In genomic region chr10:115311263-115311965, GRCm38 (mm10) we compare ENCODE assay signal across 12 mouse cellular contexts. TPM values are rescaled to one million over a fixed set of nuclear protein-coding genes. Genes with fewer than 3 reads are reported as not detected.
A peak's percentile ranks its signal among the peaks of the same experiment; 100 is the strongest.
DNase-seq lines count a peak whose midpoint lies in the region; ATAC-seq and TF ChIP-seq lines count a peak whose summit lies in the region.
"Had no signal": no experiment of that assay in that cellular context is flagged by ENCODE, and none has a peak within 500 bp of the region (broad histone marks: within the 10 kb centered on the region; RNA-seq: fewer than 3 reads in every experiment).

No protein-coding gene starts in this region.

- H3K27ac ChIP-seq in forebrain, embryonic 11.5 days (ENCODE audit: low read depth, low read length) = no peak overlapping the region
- no peak overlapping the region for H3K27ac ChIP-seq in forebrain, embryonic 15.5 days (replicated peaks)
- H3K27ac ChIP-seq in liver, postnatal 0 days (ENCODE audit: low read depth) = peak overlapping the region; percentile 37; the same call in 1 of the 2 replicates
- H3K27ac ChIP-seq in forebrain, embryonic 16.5 days (ENCODE audit: low read length) = no peak overlapping the region
- H3K27ac ChIP-seq: hindbrain, embryonic 15.5 days; limb, embryonic 15.5 days had no signal

- no peaks in the 10 kb centered on the region for H3K36me3 ChIP-seq in forebrain, embryonic 11.5 days (ENCODE audit: control insufficient read depth, insufficient read depth, low read length)
- H3K36me3 ChIP-seq in forebrain, embryonic 15.5 days = 0 out of 2 replicates have a peak, but pooled peaks cover 3% of the 10 kb centered on the region
- H3K36me3 ChIP-seq in liver, postnatal 0 days (replicated peaks; ENCODE audit: insufficient read depth, low read length) = no peaks in the 10 kb centered on the region
- no peaks in the 10 kb centered on the region for H3K36me3 ChIP-seq in forebrain, embryonic 16.5 days (ENCODE audit: control insufficient read depth, insufficient read depth)
- H3K36me3 ChIP-seq: hindbrain, embryonic 15.5 days; limb, embryonic 15.5 days had no signal

- ATAC-seq in forebrain, embryonic 11.5 days (replicated peaks; ENCODE audit: low FRiP score) = no peak
- no peak for ATAC-seq in forebrain, embryonic 15.5 days (replicated peaks)
- ATAC-seq in liver, postnatal 0 days = no peak
- peak; percentile 53 for ATAC-seq in granulocyte monocyte progenitor cell, adult 5-6 weeks (replicated peaks; ENCODE audit: poor library complexity, severe bottlenecking)
- ATAC-seq in forebrain, embryonic 16.5 days = no peak

- peaks cover 7% of the 10 kb centered on the region for H3K4me1 ChIP-seq in forebrain, embryonic 11.5 days (replicated peaks; ENCODE audit: control insufficient read depth, insufficient read depth, low read length)
- H3K4me1 ChIP-seq in forebrain, embryonic 15.5 days = peaks cover 32% of the 10 kb centered on the region
- peaks cover 34% of the 10 kb centered on the region for H3K4me1 ChIP-seq in liver, postnatal 0 days (ENCODE audit: insufficient read depth)
- peaks cover 22% of the 10 kb centered on the region for H3K4me1 ChIP-seq in forebrain, embryonic 16.5 days (replicated peaks; ENCODE audit: control insufficient read depth, insufficient read depth, low read length)

- H3K4me3 ChIP-seq in forebrain, embryonic 11.5 days (ENCODE audit: low read depth, low read length) = no peak overlapping the region
- no peak overlapping the region for H3K4me3 ChIP-seq in forebrain, embryonic 15.5 days
- no peak overlapping the region for H3K4me3 ChIP-seq in liver, postnatal 0 days (ENCODE audit: low read depth, low read length)
- no peak overlapping the region for H3K4me3 ChIP-seq in forebrain, embryonic 16.5 days (replicated peaks; ENCODE audit: low read length)
- H3K4me3 ChIP-seq: heart, adult 2 months; hindbrain, embryonic 15.5 days; limb, embryonic 15.5 days had no signal

- no peak for TF ChIP-seq CTCF in liver, postnatal 0 days (IDR thresholded peaks at IDR 0.05; ENCODE audit: low read depth)

- 88% methylated on average over 14 of the region's 14 CpGs for WGBS in forebrain, embryonic 11.5 days
- WGBS in forebrain, embryonic 15.5 days = 89% methylated on average over 14 of the region's 14 CpGs
- 68% methylated on average over 14 of the region's 14 CpGs for WGBS in liver, postnatal 0 days (ENCODE audit: insufficient replicate concordance)
- 89% methylated on average over 14 of the region's 14 CpGs for WGBS in forebrain, embryonic 16.5 days

- TF ChIP-seq EP300 in liver, postnatal 0 days (IDR thresholded peaks at IDR 0.05; ENCODE audit: low read depth) = no peak

- peak; percentile 42 for DNase-seq in forebrain, embryonic 11.5 days (ENCODE audit: low spot score)
- DNase-seq in liver, postnatal 0 days = no peak
- DNase-seq in liver = no peak
- peak; percentile 53 for DNase-seq in lung, postnatal 36 days
- no peak for DNase-seq in cerebellum, adult 9-10 months
- DNase-seq: cerebellum, postnatal 14 days had no signal

- no peak overlapping the region for H3K9ac ChIP-seq in forebrain, embryonic 11.5 days (ENCODE audit: low read length)
- H3K9ac ChIP-seq in forebrain, embryonic 15.5 days (replicated peaks) = no peak overlapping the region
- no peak overlapping the region for H3K9ac ChIP-seq in liver, postnatal 0 days (replicated peaks)
- no peak overlapping the region for H3K9ac ChIP-seq in forebrain, embryonic 16.5 days (replicated peaks; ENCODE audit: low read depth, low read length)
- H3K9ac ChIP-seq: hindbrain, embryonic 15.5 days; limb, embryonic 15.5 days had no signal

- H3K4me2 ChIP-seq in forebrain, embryonic 11.5 days (ENCODE audit: low read depth, low read length, severe bottlenecking) = no peak overlapping the region
- no peak overlapping the region for H3K4me2 ChIP-seq in forebrain, embryonic 15.5 days (replicated peaks)
- peak overlapping the region; percentile 14; the same call in 1 of the 2 replicates for H3K4me2 ChIP-seq in liver, postnatal 0 days (ENCODE audit: low read depth, low read length)
- no peak overlapping the region for H3K4me2 ChIP-seq in forebrain, embryonic 16.5 days (ENCODE audit: low read length)
- H3K4me2 ChIP-seq: hindbrain, embryonic 15.5 days; limb, embryonic 15.5 days had no signal

- no peaks in the 10 kb centered on the region for H3K9me3 ChIP-seq in forebrain, embryonic 11.5 days (ENCODE audit: control insufficient read depth, low read length)
- H3K9me3 ChIP-seq in forebrain, embryonic 15.5 days = no peaks in the 10 kb centered on the region
- no peaks in the 10 kb centered on the region for H3K9me3 ChIP-seq in liver, postnatal 0 days (ENCODE audit: low read length)
- no peaks in the 10 kb centered on the region for H3K9me3 ChIP-seq in forebrain, embryonic 16.5 days (ENCODE audit: control insufficient read depth, low read length)
- H3K9me3 ChIP-seq: hindbrain, embryonic 15.5 days; limb, embryonic 15.5 days had no signal

- H3K27me3 ChIP-seq in forebrain, embryonic 11.5 days (ENCODE audit: control insufficient read depth, insufficient read depth, low read length) = no peaks in the 10 kb centered on the region
- H3K27me3 ChIP-seq in forebrain, embryonic 15.5 days = no peaks in the 10 kb centered on the region
- H3K27me3 ChIP-seq in liver, postnatal 0 days (ENCODE audit: insufficient read depth, low read length) = no peaks in the 10 kb centered on the region
- H3K27me3 ChIP-seq in forebrain, embryonic 16.5 days (replicated peaks; ENCODE audit: control insufficient read depth, insufficient read depth, low read length) = no peaks in the 10 kb centered on the region
- H3K27me3 ChIP-seq: hindbrain, embryonic 15.5 days; limb, embryonic 15.5 days had no signal

RNA-seq across cellular contexts. Expression of gene Rab21, which starts 4.0 kb away (rescaled TPM):
- 10.0 and 11.9 TPM in 2 replicates for polyA plus RNA-seq in forebrain, embryonic 11.5 days (2014; fragmentation: Nextera tagmentation; extraction: Ambion mirVana)
- 5.6 and 8.5 TPM in 2 replicates for polyA plus RNA-seq in forebrain, embryonic 15.5 days (2015; fragmentation: Nextera tagmentation; extraction: Ambion mirVana)
- 5.8 and 10.0 TPM in 2 replicates for polyA plus RNA-seq in liver, postnatal 0 days (2015; fragmentation: Nextera tagmentation; extraction: Ambion mirVana)
- total RNA-seq in granulocyte monocyte progenitor cell, adult 5-6 weeks (2014; fragmentation: Nextera tagmentation) = 60.9 and 70.6 TPM in 2 replicates
- total RNA-seq in granulocyte monocyte progenitor cell, adult 5-6 weeks (2017) = 42.5 and 47.1 TPM in 2 replicates
- 5.1 and 6.0 TPM in 2 replicates for polyA plus RNA-seq in forebrain, embryonic 16.5 days (2015; fragmentation: Nextera tagmentation; extraction: Ambion mirVana)

RNA-seq across cellular contexts. Expression of gene Tmem19, which starts 50.9 kb away (rescaled TPM):
- 32.6 and 33.7 TPM in 2 replicates for polyA plus RNA-seq in forebrain, embryonic 11.5 days (2014; fragmentation: Nextera tagmentation; extraction: Ambion mirVana)
- polyA plus RNA-seq in forebrain, embryonic 15.5 days (2015; fragmentation: Nextera tagmentation; extraction: Ambion mirVana) = 38.8 and 40.5 TPM in 2 replicates
- 16.3 and 19.3 TPM in 2 replicates for polyA plus RNA-seq in liver, postnatal 0 days (2015; fragmentation: Nextera tagmentation; extraction: Ambion mirVana)
- 13.3 and 15.2 TPM in 2 replicates for total RNA-seq in granulocyte monocyte progenitor cell, adult 5-6 weeks (2014; fragmentation: Nextera tagmentation)
- 13.0 and 23.7 TPM in 2 replicates for total RNA-seq in granulocyte monocyte progenitor cell, adult 5-6 weeks (2017)
- polyA plus RNA-seq in forebrain, embryonic 16.5 days (2015; fragmentation: Nextera tagmentation; extraction: Ambion mirVana) = 40.8 and 43.9 TPM in 2 replicates

Comparison
In these comparisons a context has a peak if more than half of its experiments do, and no peak if none do; other contexts are left out.
1. DNase-seq: peak in forebrain, embryonic 11.5 days (single experiment) and lung, postnatal 36 days (single experiment); none in liver, postnatal 0 days (single experiment), liver (single experiment) and cerebellum, adult 9-10 months (single experiment).